Mouse (Mus musculus) olfactory bulb, adult 2 months (tissue): ENCODE data around the gene Pcsk5.

ENCODE experiments used
- CTCF ChIP-seq: fragments of 200-500 bp; IDR thresholded peaks from 2 replicates; pipeline ENCODE4 v1.5.1; 2012; ENCODE audit warnings: low read depth, mild to moderate bottlenecking, low read length, moderate library complexity; ENCODE audit not compliant: insufficient read depth
- POLR2A ChIP-seq: fragments of 200-500 bp; IDR thresholded peaks from 2 replicates; pipeline ENCODE4 v1.6.1; 2012; ENCODE audit warnings: mild to moderate bottlenecking, low read depth, low read length, moderate library complexity; ENCODE audit not compliant: insufficient read depth

DNA sequence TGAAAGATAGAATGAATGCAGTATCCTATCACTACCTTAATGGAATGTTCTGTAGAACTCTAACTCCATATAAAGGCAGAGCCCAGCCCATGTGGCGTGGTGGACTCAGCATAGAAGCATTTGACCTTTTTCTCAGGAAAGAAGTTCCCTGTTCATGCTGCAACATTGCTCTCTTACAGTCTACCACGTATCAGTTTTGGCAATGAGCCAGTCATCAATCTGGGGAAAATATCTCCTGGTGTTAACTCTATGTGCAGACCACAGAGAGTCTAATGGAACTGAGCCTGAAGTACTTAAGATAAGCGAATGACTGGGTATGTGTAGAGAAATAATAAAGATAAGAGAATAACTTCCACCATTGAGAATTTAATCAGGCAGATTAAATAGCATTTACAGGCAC is 270.2 kb downstream of the Pcsk5 start:
- no peak for TF ChIP-seq CTCF
- TF ChIP-seq POLR2A, result no peak
